Mouse (Mus musculus): ENCODE measurements around the gene Sympk.
A peak's percentile ranks its signal among the peaks of the same experiment; 100 is the strongest.

Gene Sympk

DNA sequence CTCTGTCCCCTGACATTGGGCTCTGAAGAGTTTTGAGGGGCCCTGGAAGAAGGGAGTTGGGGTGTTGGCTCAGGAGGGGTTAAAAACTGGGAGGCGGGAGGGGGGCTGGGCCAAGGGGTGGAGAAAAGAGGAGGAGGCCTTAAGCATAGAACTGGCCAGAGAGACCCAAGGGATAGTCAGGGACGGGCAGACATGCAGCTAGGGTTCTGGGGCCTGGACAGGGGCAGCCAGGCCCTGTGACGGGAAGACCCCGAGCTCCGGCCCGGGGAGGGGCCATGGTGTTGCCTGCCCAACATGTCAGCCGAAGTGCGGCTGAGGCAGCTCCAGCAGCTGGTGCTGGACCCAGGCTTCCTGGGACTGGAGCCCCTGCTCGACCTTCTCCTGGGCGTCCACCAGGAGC, 59.5 kb downstream of the Sympk start, which contains the start of gene Dmpk:
Dmpk (plus strand) TSS at position 149 of the 400 bp plus-strand sequence.
- no peak for DNase-seq (ENCODE audit: low read depth, low spot score)

DNA sequence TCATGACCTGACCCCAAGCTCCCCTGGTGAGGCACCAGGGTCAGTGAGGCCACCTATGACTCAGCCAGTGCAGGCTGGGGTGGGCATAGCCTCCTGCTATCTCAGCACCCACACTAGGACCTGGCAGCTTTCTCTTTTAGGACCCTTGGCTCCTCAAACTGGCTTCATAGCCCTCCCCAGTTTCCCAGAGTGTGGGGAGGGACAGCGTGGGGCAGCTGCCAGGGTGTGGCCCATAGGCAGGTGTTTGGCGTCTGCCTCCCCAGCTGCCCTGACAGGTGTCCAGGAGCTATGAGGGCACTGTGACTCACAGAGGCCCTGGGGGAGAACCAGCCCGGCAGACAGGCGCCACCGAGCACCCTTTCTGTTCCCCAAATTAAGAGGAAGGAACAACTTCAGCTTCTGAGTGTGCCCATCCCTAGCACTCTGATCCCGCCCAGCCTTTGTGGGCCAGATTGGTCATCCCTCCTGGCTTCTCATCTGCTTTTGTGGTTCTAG, 60.1 kb downstream of the Sympk start:
- no peak for DNase-seq (ENCODE audit: low read depth, low spot score)

DNA sequence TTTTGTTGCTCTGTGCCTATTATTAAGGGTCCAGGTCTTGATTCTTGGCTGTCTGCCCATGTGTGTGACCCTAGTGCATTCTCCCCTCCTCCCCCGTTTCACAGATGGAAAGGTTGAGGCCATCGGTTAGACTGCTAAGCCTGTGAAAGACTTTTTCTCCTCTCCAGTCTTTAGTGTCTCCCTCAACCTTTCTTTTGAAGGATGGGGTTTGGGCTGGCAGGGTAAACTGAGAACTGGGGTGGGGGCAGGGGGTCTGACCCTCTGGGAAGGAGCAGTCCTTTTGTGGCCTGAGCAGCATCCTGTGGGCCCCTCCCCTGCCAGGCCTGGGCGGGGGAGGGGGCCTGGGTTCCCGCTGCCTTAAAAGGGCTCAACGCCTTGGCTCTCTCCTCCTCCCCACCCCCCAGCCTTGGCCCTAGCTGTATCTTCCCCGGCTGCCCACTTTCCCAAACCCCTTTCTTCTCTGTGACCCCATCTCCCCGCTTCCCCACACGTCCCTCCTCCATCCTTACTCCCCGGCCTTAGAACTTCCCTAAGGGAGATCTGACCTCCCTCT, 60.8 kb downstream of the Sympk start:
- no peak for DNase-seq (ENCODE audit: low read depth, low spot score)

DNA sequence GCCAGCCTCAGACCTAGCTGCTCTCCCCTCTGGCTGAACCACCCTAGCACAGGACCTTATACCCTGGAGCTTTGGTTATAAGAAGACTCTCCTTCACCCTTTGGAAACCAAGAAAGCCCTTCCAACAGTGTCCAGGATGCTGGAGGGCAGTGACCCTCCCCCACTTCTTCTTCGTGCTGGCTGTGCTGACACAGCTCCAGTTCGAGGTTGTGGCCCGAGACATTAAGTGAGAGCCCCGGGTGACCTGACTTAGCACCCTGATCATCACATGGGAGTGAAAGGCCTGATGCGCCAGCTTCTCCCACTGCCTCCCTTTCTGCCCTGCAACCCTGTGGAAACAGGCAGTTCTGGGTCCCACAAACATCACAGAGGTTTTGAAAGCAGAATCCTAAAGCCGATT, 61.3 kb downstream of the Sympk start:
- DNase-seq (ENCODE audit: low read depth, low spot score), result no peak

DNA sequence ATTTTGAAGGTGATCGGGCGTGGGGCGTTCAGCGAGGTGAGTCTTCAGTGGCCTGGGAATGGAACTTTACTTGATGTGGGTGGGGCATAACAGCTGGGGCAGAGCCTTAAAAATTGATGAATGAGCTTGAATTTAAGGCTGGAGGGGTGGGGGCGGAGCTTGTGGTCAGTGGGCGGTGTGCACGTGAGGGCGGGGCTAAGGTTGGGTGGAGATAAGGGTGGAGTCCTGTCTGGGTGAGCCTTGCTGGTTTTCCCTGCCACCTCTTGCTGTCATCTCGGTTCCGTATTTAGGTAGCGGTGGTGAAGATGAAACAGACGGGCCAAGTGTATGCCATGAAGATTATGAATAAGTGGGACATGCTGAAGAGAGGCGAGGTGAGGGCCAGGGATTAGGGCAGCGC, 61.9 kb downstream of the Sympk start:
- no peak for DNase-seq (ENCODE audit: low read depth, low spot score)

DNA sequence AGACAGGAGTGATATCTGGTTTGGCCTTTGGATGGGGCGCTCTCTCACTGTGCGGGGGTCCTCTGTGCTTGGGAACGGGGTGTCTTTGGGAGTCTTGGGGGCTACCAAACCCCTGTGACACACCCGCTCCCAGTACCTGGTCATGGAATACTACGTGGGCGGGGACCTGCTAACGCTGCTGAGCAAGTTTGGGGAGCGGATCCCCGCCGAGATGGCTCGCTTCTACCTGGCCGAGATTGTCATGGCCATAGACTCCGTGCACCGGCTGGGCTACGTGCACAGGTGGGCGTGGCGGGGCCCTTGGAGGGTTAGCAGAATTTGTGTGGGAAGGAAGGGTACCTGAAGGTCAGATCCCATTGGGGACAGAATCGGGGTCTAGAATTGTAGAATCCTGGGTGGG, 62.6 kb downstream of the Sympk start:
- no peak for DNase-seq (ENCODE audit: low read depth, low spot score)

DNA sequence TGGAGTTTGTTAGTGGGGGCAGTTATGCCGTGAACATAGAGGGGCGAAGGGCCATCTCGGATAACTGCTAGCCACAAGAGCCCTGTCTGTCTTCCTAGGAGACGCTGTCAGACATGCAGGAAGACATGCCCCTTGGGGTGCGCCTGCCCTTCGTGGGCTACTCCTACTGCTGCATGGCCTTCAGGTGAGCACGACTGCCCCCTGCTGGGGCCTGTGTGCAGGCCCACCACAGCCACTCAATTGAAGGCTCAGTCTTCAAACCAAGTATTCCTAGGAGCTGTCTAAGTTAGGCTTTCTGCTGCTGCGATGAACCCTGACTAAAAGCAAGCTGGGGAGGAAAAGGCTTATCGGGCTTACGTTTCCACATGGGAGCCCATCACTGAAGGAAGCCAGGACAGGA, 64.6 kb downstream of the Sympk start:
- no peak for DNase-seq (ENCODE audit: low read depth, low spot score)

DNA sequence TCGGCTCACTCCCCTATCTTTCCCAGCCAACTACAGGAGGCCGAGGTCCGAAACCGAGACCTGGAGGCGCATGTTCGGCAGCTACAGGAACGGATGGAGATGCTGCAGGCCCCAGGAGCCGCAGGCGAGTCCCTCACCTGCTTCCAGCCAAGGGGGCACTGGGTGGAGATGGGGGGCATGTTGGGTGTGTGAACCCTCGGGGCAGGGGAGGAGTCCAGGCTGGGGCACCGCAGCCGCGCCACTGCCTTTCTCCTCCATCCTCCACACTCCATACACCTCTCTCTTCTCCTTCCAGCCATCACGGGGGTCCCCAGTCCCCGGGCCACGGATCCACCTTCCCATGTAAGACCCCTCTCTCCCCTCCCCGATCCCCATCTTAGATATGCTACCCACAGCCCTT, 67.7 kb downstream of the Sympk start:
- no peak for DNase-seq (ENCODE audit: low read depth, low spot score)

DNA sequence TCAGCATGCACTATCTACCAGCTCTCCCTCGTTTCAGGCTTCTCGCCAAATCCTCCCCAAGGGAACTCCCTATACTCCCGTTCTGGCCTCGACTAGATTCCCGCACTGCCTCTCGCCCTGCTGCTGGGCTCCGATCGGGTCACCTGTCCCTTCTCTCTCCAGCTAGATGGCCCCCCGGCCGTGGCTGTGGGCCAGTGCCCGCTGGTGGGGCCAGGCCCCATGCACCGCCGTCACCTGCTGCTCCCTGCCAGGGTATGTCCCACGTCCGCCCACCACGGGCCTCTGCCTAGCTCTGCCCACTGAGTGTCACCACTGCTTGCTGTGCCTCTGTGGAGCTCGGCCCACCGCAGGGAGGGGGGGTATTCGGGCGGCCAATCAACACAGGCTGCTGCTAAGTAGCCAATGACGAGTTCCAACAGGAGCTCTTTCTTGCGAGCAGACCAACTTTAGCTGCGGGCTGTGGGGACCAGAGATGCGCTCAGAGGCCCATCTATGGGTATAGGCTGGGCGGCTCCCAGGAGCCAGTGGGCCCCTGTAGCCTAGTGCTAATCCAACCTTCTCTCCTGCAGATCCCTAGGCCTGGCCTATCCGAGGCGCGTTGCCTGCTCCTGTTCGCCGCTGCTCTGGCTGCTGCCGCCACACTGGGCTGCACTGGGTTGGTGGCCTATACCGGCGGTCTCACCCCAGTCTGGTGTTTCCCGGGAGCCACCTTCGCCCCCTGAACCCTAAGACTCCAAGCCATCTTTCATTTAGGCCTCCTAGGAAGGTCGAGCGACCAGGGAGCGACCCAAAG, 68.4 kb downstream of the Sympk start:
- no peak for DNase-seq (ENCODE audit: low read depth, low spot score)

DNA sequence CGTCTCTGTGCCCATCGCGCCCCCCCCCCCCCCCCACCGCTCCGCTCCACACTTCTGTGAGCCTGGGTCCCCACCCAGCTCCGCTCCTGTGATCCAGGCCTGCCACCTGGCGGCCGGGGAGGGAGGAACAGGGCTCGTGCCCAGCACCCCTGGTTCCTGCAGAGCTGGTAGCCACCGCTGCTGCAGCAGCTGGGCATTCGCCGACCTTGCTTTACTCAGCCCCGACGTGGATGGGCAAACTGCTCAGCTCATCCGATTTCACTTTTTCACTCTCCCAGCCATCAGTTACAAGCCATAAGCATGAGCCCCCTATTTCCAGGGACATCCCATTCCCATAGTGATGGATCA, 69.0 kb downstream of the Sympk start:
- peak; percentile 66 for DNase-seq (ENCODE audit: low read depth, low spot score)

DNA sequence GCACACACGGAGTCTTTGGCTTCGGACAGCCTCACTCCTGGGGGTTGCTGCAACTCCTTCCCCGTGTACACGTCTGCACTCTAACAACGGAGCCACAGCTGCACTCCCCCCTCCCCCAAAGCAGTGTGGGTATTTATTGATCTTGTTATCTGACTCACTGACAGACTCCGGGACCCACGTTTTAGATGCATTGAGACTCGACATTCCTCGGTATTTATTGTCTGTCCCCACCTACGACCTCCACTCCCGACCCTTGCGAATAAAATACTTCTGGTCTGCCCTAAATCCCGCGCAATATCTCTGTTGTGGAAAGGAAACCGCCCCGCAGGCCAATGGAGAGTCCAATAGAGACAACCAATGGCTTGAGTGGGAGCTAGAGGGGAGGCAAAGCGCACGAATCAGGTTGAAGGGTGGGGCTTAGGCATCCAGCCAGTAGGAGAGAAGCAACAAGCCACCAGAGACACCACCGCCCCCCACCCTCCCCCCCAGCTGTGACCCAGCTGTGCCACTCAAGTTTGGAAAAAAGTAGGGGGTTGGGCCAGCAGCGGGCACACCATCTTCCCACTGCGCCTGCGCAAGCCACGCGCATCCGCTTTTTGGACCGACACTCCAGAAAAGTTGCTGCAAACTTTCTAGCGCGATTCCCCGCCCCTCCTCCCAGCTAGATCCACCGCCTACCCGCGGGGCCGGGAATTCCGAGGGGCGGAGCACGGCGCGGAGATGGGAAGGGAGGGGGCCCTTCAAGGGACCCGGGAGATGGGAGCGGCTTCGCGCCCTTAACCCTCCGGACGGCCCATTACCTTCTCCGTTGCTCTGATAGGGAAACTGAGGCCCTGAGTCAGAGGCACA, 69.6 kb downstream of the Sympk start:
- DNase-seq (ENCODE audit: low read depth, low spot score), result peak; percentile 67

DNA sequence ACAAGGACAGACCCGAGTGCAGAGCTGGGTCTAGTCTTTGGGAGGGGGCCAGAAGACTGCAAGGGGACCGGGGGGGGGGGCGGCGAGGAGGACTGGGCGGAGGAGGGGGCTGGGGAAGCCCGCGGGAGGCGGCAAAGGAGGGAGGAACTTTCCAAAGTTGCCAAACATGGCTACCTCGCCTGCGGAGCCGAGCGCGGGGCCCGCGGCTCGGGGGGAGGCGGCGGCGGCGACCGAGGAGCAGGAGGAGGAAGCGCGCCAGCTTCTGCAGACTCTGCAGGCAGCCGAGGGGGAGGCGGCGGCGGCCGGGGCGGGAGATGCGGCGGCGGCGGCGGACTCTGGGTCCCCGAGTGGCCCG, 70.3 kb downstream of the Sympk start, which contains the start of gene Six5:
Six5 (plus strand) TSS at position 124 of the 355 bp plus-strand sequence.
- DNase-seq (ENCODE audit: low read depth, low spot score), result no peak

DNA sequence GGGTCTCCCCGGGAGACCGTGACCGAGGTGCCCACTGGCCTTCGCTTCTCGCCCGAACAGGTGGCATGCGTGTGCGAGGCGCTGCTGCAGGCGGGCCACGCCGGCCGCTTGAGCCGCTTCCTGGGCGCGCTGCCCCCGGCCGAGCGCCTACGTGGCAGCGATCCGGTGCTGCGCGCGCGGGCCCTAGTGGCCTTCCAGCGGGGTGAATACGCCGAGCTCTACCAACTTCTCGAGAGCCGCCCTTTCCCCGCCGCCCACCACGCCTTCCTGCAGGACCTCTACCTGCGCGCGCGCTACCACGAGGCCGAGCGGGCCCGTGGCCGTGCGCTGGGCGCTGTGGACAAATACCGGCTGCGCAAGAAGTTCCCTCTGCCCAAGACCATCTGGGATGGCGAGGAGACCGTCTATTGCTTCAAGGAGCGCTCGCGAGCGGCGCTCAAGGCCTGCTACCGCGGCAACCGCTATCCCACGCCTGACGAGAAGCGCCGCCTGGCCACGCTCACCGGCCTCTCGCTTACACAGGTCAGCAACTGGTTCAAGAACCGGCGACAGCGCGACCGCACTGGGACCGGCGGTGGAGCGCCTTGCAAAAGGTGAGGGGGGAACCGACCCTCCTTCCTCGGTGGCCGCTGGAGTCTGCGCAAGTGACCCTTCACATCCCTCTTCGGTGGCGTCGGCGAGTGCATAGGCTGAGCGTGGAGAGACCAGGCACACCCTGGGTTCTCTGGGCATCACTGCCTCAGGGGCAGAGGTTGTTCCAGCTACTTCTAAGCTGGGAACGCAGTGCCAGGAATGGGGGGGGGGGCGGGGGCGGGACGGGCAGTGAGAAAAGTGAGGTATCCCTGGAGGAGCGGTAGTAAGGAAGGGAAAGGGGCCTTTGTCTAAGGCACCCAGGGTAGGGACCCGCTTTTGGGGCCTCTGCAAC, 70.9 kb downstream of the Sympk start:
- DNase-seq (ENCODE audit: low read depth, low spot score), result no peak

DNA sequence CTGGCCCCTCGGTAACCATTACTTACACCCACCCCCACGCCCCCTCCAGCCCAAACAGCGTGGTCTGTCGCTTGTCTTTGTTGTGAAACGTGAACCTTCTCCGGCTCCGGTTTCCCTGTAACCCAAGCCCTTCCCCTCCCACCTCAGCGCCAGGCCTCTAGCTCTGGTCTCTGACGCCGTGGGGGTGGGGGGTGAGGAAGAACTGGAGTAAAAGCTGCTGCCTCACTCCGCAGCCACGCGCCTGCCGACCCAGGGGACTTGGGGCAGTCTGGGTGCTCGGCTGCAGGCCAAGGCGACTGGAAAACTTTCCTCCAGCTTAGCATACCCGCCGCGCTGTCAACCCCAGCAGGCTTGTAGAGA, 71.6 kb downstream of the Sympk start:
- no peak for DNase-seq (ENCODE audit: low read depth, low spot score)

DNA sequence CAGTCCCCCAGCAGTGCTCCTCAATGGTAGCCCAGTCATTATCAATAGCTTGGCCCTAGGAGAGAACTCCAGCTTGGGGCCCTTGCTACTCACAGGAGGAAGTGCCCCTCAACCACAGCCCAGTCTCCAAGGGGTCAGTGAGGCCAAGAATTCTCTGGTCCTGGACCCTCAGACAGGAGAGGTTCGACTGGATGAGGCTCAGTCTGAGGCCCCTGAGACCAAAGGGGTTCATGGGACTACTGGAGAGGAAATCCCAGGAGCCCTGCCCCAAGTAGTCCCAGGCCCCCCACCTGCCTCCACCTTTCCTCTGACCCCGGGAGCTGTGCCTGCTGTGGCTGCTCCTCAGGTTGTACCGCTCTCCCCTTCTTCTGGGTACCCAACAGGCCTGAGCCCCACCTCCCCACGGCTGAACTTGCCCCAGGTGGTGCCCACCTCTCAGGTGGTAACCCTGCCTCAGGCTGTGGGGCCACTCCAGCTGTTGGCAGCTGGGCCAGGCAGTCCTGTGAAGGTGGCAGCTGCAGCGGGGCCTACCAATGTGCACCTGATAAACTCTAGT, 72.3 kb downstream of the Sympk start:
- no peak for DNase-seq (ENCODE audit: low read depth, low spot score)

DNA sequence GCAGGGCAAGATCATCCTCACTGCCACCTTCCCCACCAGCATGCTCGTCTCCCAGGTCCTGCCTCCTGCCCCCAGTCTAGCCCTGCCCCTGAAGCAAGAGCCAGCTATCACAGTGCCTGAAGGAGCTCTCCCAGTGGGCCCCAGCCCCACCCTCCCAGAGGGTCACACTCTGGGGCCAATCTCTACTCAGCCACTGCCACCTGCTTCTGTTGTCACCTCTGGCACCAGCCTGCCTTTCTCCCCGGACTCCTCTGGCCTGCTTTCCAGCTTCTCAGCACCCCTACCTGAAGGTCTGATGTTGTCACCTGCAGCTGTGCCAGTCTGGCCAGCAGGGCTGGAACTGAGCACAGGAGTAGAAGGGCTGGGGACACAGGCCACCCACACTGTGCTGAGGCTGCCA, 73.0 kb downstream of the Sympk start:
- DNase-seq (ENCODE audit: low read depth, low spot score), result no peak

DNA sequence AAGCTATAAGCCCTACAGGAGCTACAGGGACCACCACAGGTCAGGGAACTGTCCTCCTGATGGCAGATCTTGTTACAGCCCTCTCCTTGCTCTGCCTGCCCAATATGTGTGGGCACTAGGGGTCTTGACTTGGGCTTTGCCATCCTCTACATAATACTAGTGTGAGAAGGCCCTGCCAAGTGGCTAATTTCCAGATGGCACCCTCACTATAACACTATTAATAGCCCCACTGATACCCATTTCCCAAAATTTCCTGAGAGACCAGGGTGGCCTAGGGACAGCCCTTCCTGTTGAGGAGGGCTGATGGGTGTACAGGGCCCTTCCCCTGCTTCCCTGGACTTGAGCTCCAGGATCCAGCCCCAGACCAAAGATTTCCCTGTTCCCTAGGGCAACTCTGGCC, 73.7 kb downstream of the Sympk start:
- no peak for DNase-seq (ENCODE audit: low read depth, low spot score)

DNA sequence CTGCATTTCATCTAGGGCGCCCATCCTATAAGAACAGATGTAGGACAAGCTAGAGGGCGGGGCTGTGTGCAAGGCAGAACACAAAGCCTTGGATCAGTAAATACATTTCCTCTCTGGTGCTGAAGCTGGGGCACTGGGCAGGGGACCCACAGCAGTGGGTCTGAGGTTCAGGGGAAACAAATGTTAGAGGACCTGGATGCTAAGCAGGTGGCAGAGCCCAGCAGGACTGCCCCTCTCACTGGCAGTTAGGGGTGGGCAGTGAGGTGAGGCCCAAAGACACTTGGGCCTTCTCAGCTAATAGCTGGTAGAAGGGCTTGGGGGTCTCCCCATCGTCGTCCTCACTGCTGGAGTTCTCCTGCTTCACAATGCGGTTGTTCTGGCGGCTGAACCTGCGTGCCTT, 74.6 kb downstream of the Sympk start:
- no peak for DNase-seq (ENCODE audit: low read depth, low spot score)

DNA sequence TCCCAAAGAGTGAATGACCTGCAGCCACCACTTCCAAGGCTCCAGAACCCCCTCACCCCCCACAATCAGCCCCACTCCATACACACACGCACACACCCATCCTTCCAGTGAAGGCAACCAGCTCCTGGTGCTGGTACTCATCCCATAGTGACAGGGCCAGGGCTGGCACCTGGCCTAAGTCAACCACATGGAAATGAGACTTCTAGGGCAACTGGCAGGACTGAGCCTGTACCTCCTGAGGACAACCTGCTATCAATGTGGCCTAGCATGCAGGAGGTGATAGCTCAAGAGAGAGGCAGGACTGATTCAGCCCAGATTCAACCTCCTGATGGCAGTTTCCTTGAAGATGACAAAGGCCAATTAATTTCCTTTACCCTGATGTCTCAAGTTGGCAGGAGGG, 76.1 kb downstream of the Sympk start:
- no peak for DNase-seq (ENCODE audit: low read depth, low spot score)

DNA sequence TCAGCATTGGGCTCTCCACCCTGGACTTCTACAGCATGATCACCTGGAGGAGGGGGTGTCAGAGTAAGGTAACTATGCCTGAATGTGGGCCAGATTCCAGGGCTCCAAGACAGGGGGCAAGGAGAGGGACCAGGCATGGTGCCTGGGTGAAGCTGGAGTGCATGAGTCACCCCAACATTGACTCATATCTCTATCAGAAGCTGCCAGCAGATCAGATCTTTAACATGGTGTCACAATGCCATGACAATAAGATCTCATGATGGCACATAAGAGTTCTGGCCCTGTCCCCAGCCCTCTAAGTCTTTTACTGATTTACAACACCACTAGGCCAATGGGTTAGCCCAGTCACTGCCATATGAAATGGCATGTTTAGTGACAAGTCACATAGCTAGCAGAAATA, 79.6 kb downstream of the Sympk start:
- no peak for DNase-seq (ENCODE audit: low read depth, low spot score)
